Mouse (Mus musculus) forebrain, embryonic 11.5 days (tissue): Measurements from ENCODE around the gene Hsh2d. TPM values are rescaled to one million over a fixed set of nuclear protein-coding genes. Genes with fewer than 3 reads are reported as not detected.
A peak's percentile ranks its signal among the peaks of the same experiment; 100 is the strongest.

Experiments
- ATAC-seq: fragments of 200-750 bp; cut with Nextera tagmentation; replicated peaks from 2 replicates; pipeline ENCODE4 v1.8.0; 2017; ENCODE audit warnings: moderate TSS enrichment; ENCODE audit not compliant: low FRiP score
- DNase-seq: peaks from one replicate; pipeline ENCODE4 v3.0.0-alpha.2; 2017; ENCODE audit warnings: low spot score
- H3K27ac ChIP-seq: fragments of 300-500 bp; sonication (generic); 2 replicates; pipeline ENCODE4 v1.5.1; 2014; ENCODE audit warnings: low read depth, low read length
- H3K27me3 ChIP-seq: fragments of 300-500 bp; sonication (generic); 2 replicates; pipeline ENCODE4 v1.6.1; 2014; ENCODE audit warnings: mild to moderate bottlenecking, low read length, mixed read lengths; ENCODE audit not compliant: control insufficient read depth, insufficient read depth
- H3K36me3 ChIP-seq: fragments of 300-500 bp; sonication (generic); 2 replicates; pipeline ENCODE4 v1.6.1; 2014; ENCODE audit warnings: mild to moderate bottlenecking, low read length, moderate library complexity, mixed read lengths; ENCODE audit not compliant: control insufficient read depth, insufficient read depth
- H3K4me1 ChIP-seq: fragments of 300-500 bp; sonication (generic); replicated peaks from 2 replicates; pipeline ENCODE4 v1.6.1; 2014; ENCODE audit warnings: low read length, mixed read lengths; ENCODE audit not compliant: control insufficient read depth, insufficient read depth
- H3K4me2 ChIP-seq: fragments of 300-500 bp; sonication (generic); 2 replicates; pipeline ENCODE4 v1.6.1; 2014; ENCODE audit warnings: low read depth, mild to moderate bottlenecking, low read length, moderate library complexity, mixed read lengths; ENCODE audit not compliant: severe bottlenecking
- H3K4me3 ChIP-seq: fragments of 300-500 bp; sonication (generic); 2 replicates; pipeline ENCODE4 v1.5.1; 2014; ENCODE audit warnings: low read depth, low read length
- H3K9ac ChIP-seq: fragments of 300-500 bp; sonication (generic); 2 replicates; pipeline ENCODE4 v1.6.1; 2014; ENCODE audit warnings: low read length
- H3K9me3 ChIP-seq: fragments of 300-500 bp; sonication (generic); 2 replicates; pipeline ENCODE4 v1.6.1; 2016; ENCODE audit warnings: low read length, mixed read lengths; ENCODE audit not compliant: control insufficient read depth
- WGBS: fragments of 180-500 bp; shearing (Covaris S2); extraction: QIAGEN DNeasy Blood & Tissue Kit; methylation state at CpG from one replicate; pipeline ENCODE4 v1.1.7; 2014; 5-methylcytosine and 5-hydroxymethylcytosine counted together
- polyA plus RNA-seq: library from polyadenylated mRNA; unstranded; fragments of >200 nt; fragmentation: Nextera tagmentation; extraction: Ambion mirVana; gene quantifications from 2 replicates; pipeline ENCODE4 v1.2.1, GENCODE M21; 2014

Hsh2d gene
- polyA plus RNA-seq, 1 experiment from 2014 or later = not detected

DNA sequence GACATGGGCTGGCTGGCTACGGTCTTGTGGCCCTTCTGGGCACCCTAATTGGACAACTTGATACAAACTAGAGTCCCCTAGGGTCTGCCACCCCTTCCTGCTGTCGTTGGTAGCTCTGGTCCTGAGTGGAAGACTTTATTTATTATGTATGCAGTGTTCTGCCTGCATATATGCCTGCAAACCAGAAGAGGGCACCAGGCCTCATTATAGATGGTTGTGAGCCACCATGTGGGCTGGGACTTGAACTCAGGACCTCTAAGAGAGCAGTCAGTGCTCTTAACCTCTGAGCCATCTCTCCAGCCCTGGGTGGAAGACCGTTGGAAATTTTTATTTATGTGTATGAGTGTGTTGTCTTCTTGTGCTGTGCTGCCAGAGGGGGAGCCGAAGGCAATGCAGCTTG, 31.3 kb downstream of the Hsh2d start:
- Histone ChIP-seq H3K4me3 (peak overlapping the region; percentile 69), H3K4me2 (peak overlapping the region; percentile 86; the same call in 1 of the 2 replicates), H3K9ac (no peak overlapping the region), H3K27ac (no peak overlapping the region), H3K27me3 (no peaks in the 10 kb centered on the region), H3K9me3 (no peaks in the 10 kb centered on the region), H3K4me1 (peaks cover 6% of the 10 kb centered on the region; the same call in 1 of the 2 replicates), H3K36me3 (peaks cover 4% of the 10 kb centered on the region; the same call in 1 of the 2 replicates)
- ATAC-seq = no peak
- WGBS = 84% methylated on average over 4 of the region's 4 CpGs
- DNase-seq = no peak

DNA sequence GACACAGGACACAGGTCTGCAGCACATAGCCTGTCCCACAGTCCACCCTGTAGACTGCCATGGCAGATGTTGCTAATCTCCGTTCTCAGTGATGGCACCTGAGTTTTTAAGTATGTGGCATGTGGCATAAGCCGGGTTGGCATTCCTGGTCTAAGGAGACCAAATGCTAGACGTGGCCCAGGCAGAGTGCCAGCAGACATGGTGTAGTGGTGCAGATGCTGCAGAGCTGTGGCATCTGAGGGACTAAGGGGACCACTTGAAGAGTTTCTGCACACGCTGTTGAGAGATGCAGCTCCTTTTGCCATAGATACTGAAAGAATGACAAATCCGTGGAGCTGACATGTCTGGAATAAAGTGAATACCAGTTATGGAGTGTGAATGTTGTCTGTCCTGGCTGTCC, 33.2 kb downstream of the Hsh2d start:
- ATAC-seq (no peak), DNase-seq (no peak)
- H3K9ac ChIP-seq = no peak overlapping the region
- no peak overlapping the region for H3K4me2 ChIP-seq
- no peaks in the 10 kb centered on the region for H3K9me3 ChIP-seq
- H3K27me3 ChIP-seq = no peaks in the 10 kb centered on the region
- WGBS = 95% methylated on average over 5 of the region's 5 CpGs
- H3K4me1 ChIP-seq = peaks cover 6% of the 10 kb centered on the region; the same call in 1 of the 2 replicates
- peaks cover 4% of the 10 kb centered on the region; the same call in 1 of the 2 replicates for H3K36me3 ChIP-seq
- no peak overlapping the region for H3K27ac ChIP-seq
- H3K4me3 ChIP-seq = no peak overlapping the region

DNA sequence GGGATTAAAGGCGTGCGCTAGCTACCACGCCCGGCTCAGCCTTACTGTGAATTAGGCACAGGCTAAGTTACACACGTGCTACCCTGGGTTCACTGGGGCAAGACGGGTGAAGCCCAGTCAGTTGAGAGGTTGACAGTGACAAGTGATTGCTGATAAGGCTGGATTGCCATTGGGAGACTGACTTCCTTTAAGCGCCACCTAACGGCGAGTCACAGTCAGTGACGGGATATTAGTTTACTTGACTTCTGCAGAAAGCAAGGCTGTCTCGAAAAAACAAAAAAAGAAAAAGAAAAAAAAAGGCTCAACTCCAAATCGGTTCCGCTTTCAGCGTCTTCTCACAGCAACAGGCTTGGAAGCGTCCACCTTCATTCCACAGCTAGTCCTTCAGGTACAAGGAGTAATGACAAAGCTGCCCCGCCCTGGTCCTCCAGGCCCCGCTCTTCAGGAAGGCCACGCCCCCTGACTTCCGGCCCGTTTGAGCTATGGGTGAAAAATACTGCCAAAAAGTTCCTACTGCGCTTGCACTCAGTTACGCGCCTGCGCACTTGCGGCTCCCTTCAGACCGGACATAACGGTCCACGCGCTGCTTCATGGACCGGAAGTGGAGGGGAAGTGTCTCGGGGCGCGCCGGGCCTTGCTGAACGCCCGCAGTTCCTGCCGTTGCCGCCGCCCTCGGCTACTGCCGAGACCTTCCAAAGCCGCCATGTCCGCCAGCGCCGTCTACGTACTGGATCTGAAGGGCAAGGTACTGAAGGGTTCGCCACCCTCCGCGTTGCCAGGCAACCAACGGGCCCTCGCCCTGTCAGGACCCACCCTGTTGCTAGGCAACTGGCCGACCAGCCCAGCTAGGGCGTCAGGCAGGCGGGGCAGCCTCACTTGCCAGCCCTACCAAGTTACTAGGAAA, 50.3 kb downstream of the Hsh2d start, which contains the start of gene Ap1m1:
Gene Ap1m1, plus strand, starts transcription at position 520 of the 904 bp plus-strand sequence.
- peak; percentile 97 for ATAC-seq
- under 1% methylated on average over 54 of the region's 54 CpGs for WGBS

DNA sequence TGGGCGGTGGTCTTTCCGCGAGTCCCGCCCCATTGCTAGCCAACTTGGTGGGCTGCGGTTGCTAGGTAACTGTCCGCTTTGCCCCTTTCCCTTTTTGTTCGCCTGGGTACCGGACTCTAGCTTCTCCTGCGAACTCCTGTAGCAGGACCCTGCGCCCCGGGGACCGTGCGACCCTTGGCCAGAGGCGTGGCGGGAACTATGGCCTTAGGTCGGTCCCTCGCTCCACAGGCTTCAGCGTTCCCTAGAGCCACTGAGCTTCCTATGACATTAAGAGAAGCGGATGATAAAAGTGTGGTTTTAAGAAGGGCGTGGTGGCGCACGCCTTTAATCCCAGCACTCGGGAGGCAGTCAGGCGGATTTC, 50.9 kb downstream of the Hsh2d start:
- Histone ChIP-seq H3K36me3 (no peaks in the 10 kb centered on the region), H3K4me2 (peak overlapping the region; percentile 64), H3K27me3 (no peaks in the 10 kb centered on the region), H3K9me3 (no peaks in the 10 kb centered on the region), H3K9ac (peak overlapping the region; percentile 74), H3K27ac (peak overlapping the region; percentile 98), H3K4me3 (peak overlapping the region; percentile 63), H3K4me1 (peaks cover 3% of the 10 kb centered on the region; the same call in 1 of the 2 replicates)
- no peak for DNase-seq
- no peak for ATAC-seq
- under 1% methylated on average over 24 of the region's 24 CpGs for WGBS

More for the DNA sequence above, 50.3 kb downstream of the Hsh2d start, which contains the start of gene Ap1m1:
- Histone ChIP-seq H3K4me3 (peak within 1 kb of the TSS; percentile 63), H3K27ac (peak within 1 kb of the TSS; percentile 98), H3K4me1 (peaks cover 3% of the 10 kb centered on the region; the same call in 1 of the 2 replicates), H3K4me2 (peak within 1 kb of the TSS; percentile 64), H3K36me3 (no peaks in the 10 kb centered on the region), H3K9me3 (no peaks in the 10 kb centered on the region), H3K27me3 (no peaks in the 10 kb centered on the region), H3K9ac (peak within 1 kb of the TSS; percentile 74)
- peak; percentile 98 for DNase-seq

DNA sequence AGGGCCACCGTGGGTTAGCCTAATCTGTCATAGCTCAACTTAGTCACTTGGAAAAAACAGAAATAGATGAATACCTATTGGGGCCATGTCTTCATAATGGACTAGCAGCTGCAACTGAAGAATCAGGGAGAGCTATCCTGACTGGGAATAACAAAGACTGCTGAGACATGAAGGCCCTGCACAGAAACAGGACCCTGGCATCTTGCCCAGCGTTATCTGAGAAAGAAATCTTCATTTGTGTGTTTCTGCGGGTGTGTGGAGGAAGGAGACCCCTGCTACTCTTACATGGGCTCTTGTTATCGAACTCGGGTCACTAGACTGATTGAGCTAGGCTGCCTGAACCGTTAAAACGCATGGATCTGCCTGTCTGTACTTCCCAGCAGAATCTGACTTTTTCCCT, 51.5 kb downstream of the Hsh2d start:
- H3K27ac ChIP-seq = no peak overlapping the region; the same call in 1 of the 2 replicates
- H3K4me1 ChIP-seq = peaks cover 3% of the 10 kb centered on the region; the same call in 1 of the 2 replicates
- H3K4me3 ChIP-seq = peak overlapping the region; percentile 63
- H3K4me2 ChIP-seq = peak overlapping the region; percentile 64
- H3K9me3 ChIP-seq = no peaks in the 10 kb centered on the region
- ATAC-seq (no peak), DNase-seq (no peak)
- H3K36me3 ChIP-seq = no peaks in the 10 kb centered on the region
- WGBS = 78% methylated on average over 7 of the region's 7 CpGs
- no peaks in the 10 kb centered on the region for H3K27me3 ChIP-seq
- peak overlapping the region; percentile 74 for H3K9ac ChIP-seq

DNA sequence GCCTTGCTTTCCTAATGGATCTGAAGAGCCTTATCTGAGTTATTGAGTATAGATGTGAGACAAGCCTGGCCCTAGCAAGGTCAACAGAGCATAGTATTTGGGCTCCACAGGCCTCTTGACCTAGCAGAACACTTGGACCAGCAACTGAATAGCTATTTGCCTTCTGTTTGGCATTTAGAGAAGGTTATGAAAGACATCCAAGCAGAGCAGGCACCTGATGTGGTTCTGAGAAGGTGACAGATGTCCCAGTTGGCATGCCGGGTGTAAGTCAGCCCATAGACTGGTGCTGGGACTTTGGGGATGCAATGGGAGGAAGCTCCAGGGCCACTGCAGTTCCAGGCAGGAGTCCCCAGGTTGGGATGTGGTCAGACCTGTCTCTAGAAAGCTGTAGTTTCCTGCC, 52.8 kb downstream of the Hsh2d start:
- H3K4me1 ChIP-seq = peaks cover 3% of the 10 kb centered on the region; the same call in 1 of the 2 replicates
- H3K4me2 ChIP-seq = no peak overlapping the region
- H3K4me3 ChIP-seq = no peak overlapping the region
- ATAC-seq (no peak), DNase-seq (no peak)
- no peaks in the 10 kb centered on the region for H3K27me3 ChIP-seq
- H3K9ac ChIP-seq = no peak overlapping the region
- H3K36me3 ChIP-seq = no peaks in the 10 kb centered on the region
- H3K27ac ChIP-seq = no peak overlapping the region
- 100% methylated on average over 1 of the region's 1 CpGs for WGBS
- H3K9me3 ChIP-seq = no peaks in the 10 kb centered on the region

DNA sequence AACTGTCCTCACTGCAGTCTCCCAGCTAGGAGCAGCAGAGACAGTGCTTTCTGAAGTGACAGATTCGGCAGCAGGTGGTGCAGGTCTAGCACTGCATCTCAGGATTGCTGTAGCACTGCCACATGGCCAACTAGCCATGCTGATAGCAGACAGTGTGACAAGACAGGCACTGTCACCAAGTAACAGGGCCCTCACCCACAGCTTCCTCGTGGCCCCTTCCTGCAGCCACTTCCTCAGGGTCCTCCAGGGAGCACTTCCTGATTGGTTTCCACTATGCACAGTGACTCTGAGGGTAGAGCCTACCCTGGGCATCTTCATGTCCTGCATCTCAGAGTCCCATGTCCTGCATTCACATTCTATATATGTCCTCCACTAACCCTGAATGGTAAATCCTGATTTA, 55.2 kb downstream of the Hsh2d start:
- Histone ChIP-seq H3K4me3 (no peak overlapping the region), H3K4me2 (no peak overlapping the region), H3K27me3 (no peaks in the 10 kb centered on the region), H3K4me1 (peaks cover 3% of the 10 kb centered on the region; the same call in 1 of the 2 replicates), H3K27ac (no peak overlapping the region), H3K9me3 (no peaks in the 10 kb centered on the region), H3K36me3 (no peaks in the 10 kb centered on the region), H3K9ac (no peak overlapping the region)
- 87% methylated on average over 2 of the region's 2 CpGs for WGBS
- DNase-seq (no peak), ATAC-seq (no peak)
